Mouse (Mus musculus): Measurements from ENCODE around the gene Ntn1.

The Ntn1 gene

GRCm38 (mm10) chr11:68404185-68404584 is 3.6 kb upstream of the Ntn1 start:
- no peak for DNase-seq

- no peak for DNase-seq
Observed at GRCm38 (mm10) chr11:68401428-68401827, 805 bp upstream of the Ntn1 start.

- DNase-seq = peak; percentile 79
Observed at GRCm38 (mm10) chr11:68400021-68400671, 477 bp downstream of the Ntn1 start.

GRCm38 (mm10) chr11:68399548-68400020 is 1.0 kb downstream of the Ntn1 start:
- DNase-seq = peak; percentile 34

DNA sequence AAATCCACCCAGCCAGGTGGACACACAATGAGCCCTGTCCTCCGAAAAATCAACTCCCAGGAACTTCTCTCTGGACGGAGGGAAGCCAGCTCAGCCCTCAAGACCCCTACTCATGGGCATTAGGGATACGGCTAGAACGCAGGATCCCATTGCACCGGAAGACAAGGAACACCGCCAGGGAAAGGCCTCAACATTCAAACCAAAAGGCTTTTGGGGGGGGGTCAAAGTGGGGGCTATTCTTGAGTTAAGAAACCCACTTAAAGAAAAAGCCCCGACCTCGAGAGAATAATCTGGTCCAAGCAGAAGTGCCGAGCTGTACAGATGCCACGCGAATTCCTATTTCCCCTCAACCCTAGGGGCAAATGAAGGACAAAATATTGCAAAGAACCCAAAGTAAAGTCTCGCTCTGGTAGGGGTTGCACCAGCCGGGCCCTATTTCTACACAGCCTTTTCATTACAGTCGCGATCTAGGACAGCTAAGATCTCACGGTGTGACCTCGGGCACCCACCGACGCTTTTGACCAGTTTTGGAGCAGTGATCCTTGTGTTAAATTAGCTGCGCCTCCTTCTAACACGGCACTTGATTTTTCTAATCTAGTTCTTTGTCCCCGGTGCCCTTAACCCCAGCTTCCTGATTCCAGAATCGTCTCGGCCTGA is 1.6 kb downstream of the Ntn1 start:
- peak; percentile 48 for DNase-seq

- DNase-seq = peak; percentile 69
Observed at GRCm38 (mm10) chr11:68395546-68395945, 5.1 kb downstream of the Ntn1 start.

- no peak for DNase-seq
Observed at GRCm38 (mm10) chr11:68394749-68395148, 5.9 kb downstream of the Ntn1 start.

DNA sequence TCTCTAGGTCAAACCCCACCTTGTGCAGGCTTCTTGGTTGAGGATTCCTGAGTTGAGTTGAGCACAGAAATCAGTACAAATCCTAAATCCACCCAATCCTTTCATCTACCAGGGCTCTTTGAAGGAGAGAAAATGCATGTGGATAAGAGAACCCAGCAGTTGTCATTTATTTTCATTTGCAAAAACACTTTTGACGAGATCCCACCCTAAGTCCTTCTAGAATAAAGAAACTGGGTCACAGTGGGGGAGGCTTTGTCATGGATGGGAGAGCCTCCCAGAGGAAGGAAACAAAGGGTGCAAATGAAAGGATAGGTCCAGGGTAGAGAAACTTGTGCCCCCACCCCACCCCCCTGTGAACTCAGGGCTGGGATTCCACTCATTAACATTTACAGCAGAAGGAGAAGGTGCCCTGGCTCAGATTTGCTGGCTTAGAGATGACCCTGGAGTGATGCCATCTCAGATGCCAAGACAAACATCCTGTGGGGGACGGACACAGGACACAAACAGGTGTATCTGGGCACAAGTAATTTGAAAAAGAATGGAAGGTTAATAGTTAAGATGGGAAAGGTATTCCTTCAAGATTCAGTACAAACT is 6.6 kb downstream of the Ntn1 start:
- peak; percentile 75 for DNase-seq

DNA sequence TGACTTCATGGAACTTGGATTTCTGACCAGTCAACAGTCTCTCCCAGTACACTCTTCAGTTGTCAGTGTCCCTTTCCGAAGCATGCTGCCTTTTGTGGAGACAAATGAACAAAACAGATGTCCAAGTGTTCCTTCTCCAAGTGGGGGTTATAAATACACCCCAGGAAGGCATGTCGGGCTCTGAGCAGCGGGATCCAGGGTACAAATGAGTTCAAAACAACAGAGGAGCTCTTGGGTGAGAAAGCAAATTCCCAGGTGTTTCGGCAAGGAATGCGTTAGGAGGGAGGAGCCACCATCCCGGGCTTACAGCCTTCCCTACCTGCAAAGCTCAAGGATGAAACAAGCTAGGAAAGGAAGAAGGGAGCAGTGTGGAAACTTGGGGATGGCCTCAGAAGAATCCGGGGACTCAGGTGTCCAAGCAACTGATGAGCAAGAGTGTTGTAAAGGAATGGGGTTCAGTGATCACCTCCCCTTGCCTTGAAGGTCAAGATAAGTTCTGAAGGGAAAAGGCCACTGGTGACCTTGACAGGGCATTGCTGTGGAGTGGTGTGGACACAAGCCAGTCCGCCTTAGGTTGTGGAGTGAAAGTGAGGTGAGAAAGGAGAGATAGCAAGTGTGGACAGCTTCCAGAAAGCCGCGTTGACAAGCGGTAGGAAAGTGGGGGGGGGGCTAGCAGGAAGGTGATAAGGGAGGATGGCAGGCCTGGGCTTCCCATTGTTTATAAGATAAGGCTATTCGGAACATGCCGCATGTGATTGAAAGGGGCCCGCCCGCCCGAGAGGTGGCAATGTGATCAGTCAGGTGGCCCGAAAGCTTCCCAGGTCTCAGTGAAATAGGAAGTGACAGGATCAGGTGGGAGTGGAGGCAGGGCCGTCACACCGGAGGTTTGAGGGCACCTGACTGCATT is 10.0 kb downstream of the Ntn1 start:
- no peak for DNase-seq

DNA sequence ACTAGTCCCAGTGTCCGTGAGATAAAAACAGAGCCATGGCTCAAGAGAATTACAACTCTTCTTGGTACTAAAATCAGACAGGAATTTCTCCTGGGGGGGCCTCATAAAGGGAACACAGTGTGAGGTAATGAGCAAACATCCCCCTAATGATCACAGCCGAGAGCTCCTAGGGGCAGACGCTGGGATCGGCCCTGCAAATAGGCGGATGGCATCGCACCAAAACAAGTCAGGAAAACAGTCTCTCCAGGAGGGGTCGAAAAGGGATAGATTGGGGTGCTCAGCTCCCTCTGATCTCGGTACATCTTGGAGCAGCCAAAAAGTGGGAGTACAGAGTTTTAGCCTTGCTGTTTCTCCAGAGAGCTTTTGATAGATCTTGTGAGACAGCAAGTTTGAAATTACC is 11.0 kb downstream of the Ntn1 start:
- no peak for DNase-seq

GRCm38 (mm10) chr11:68388655-68389015 is 12.0 kb downstream of the Ntn1 start:
- peak; percentile 89 for DNase-seq

GRCm38 (mm10) chr11:68387971-68388654 is 12.5 kb downstream of the Ntn1 start:
- DNase-seq = peak; percentile 91

GRCm38 (mm10) chr11:68387441-68387760 is 13.2 kb downstream of the Ntn1 start:
- no peak for DNase-seq

DNA sequence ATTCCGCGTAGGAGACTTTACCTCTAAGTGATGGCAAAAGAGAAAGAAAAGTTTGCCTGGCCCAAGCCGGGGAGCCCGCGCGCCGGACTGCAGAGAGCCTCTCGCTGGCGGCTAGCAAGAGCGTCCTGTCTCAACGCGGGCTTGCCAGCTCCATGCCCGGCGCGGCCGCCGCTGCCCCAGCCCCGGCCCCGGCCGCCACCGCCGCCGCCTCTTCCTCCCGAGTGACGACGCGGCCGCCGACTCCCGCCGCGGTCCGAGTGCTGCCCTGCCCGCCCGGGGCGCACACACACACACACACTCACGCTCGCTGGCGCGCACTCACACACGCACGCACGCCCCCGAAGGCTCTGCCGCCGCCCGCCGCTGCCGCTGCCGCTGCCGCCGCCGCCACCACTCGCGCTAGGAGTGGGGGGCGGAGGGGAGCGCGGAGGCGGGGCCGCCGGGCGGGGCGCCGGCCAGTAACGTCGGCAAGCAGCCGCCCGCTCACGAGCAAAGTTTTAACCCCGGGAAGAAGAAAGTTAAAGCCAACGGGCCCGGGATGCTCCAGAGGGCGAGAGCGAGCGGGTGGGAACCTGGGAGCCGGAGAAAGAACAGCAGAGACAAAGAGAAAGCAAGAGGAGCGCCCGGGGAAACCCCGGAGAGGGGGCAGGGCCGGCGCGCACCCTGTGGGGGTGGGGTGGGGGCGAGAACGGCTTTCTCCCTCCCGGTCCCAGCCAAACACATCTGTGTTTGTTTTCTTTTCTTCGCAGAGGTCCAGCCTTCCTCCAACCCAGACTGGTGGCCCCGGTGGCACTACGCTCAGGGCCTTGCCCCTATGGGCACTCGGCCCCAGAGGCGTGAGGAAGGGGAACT is 13.8 kb downstream of the Ntn1 start:
- DNase-seq = peak; percentile 86

- DNase-seq = peak; percentile 38
Observed at GRCm38 (mm10) chr11:68385921-68386588, 14.6 kb downstream of the Ntn1 start.

DNA sequence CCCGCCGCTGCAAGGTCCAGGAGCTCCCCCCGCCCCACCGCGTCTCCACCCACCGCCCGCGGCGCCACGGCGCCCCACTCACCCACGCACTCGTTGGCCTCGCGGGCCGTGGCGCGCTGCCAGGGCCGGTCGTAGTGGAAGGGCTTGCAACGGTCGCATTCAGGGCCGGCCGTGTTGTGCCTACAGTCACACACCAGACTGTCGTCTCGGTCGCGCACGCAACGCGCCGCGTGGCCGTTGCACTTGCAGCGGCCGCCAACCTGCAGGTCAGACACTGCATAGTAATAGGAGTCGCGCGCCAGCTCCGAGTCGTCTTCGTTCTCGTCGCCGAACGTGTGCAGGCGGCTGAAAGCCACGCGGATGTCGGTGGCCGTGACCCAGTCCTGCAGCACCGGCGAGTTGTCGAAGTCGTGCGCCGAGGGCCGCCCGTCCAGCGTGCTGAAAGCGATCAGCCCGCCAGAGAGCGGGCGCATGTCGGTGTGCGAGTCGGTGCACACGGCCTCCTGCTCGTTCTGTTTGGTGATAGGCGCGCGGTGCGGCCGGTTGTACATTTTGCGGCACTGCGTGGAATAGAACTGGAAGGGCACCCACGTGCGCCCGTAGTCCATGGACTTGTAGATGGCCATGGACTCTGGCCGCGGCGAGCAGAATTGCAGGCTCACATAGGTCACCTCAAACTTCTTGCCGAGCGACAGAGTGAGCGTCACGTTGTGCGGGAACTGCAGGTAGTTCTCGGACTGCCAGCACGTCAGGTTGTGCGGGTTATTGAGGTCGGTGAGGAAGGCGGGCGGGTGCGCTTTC is 15.4 kb downstream of the Ntn1 start:
- peak; percentile 44 for DNase-seq

GRCm38 (mm10) chr11:68384592-68385020 is 16.0 kb downstream of the Ntn1 start:
- no peak for DNase-seq

DNA sequence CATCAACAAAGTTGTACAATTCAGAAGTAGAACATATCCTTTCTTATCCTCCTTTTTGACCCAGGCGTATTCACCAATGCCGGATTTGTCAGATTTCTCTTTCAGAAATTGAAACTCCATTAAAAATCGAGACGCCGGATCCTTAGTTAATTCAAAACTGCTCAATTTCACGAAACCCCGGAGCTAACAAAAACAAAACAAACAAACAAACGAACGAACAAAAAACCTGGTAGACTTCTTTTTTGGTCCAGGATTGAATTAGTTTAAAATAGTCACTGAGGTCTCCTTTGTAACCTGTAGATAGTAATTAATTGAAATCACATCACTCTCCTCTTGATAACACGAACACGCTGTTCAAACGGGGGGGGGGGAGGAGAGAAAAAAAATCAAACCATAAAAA is 16.5 kb downstream of the Ntn1 start:
- DNase-seq = no peak

- DNase-seq = no peak
Observed at GRCm38 (mm10) chr11:68383519-68383918, 17.1 kb downstream of the Ntn1 start.

- DNase-seq = no peak
Observed at GRCm38 (mm10) chr11:68381833-68382232, 18.8 kb downstream of the Ntn1 start.
